23 mouse cellular contexts compared by ENCODE assay signal in genomic region chr17:29499511-29499910, GRCm38 (mm10). TPM values are rescaled to one million over a fixed set of nuclear protein-coding genes. Genes with fewer than 3 reads are reported as not detected.
DNase-seq lines count a peak whose midpoint lies in the region; ATAC-seq lines count a peak whose summit lies in the region.
"Had no signal": no experiment of that assay in that cellular context is flagged by ENCODE, and none has a peak within 500 bp of the region (broad histone marks: within the 10 kb centered on the region; RNA-seq: fewer than 3 reads in every experiment).

No protein-coding gene starts in this region.

- peak overlapping the region; percentile 65 for H3K4me2 ChIP-seq in liver, embryonic 13.5 days
- H3K4me2 ChIP-seq: embryonic facial prominence, embryonic 12.5 days; lung, embryonic 14.5 days had no signal

- peaks cover 95% of the 10 kb centered on the region for H3K4me1 ChIP-seq in liver, embryonic 13.5 days (replicated peaks)
- H3K4me1 ChIP-seq: embryonic facial prominence, embryonic 12.5 days had no signal

- peak; percentile 37 for DNase-seq in embryo, embryonic 10 days (ENCODE audit: low spot score)
- DNase-seq in embryo, embryonic 10.5 days (ENCODE audit: low spot score): no peak
- peak; percentile 60 to 65 for DNase-seq in spleen, postnatal 4 days (ENCODE audit: low spot score in 2 of 2)
- DNase-seq in spleen, postnatal 14 days (ENCODE audit: low spot score in 2 of 2): no peak
- DNase-seq in liver, embryonic 13.5 days: peak; percentile 81
- DNase-seq in urinary bladder, adult 2 months (ENCODE audit: low spot score): no peak
- DNase-seq in cerebellum, postnatal 36 days: no peak
- DNase-seq: adrenal gland, adult 8-10 months; cerebellum, adult 11 months; forebrain, postnatal 0 days; heart, postnatal 4 days; lung, embryonic 14.5 days; lung, postnatal 36 days had no signal

- peak; percentile 48 for ATAC-seq in liver, embryonic 13.5 days (ENCODE audit: low read depth)
- no peak for ATAC-seq in frontal cortex, adult (ENCODE audit: low TSS enrichment)
- ATAC-seq: forebrain, postnatal 0 days; hindbrain, embryonic 16.5 days; intestine, postnatal 0 days; Patski had no signal

- peak overlapping the region; percentile 80 for H3K9ac ChIP-seq in liver, embryonic 13.5 days
- H3K9ac ChIP-seq: embryonic facial prominence, embryonic 12.5 days; forebrain, postnatal 0 days; lung, embryonic 14.5 days had no signal

- H3K36me3 ChIP-seq in liver, embryonic 13.5 days: peaks cover 23% of the 10 kb centered on the region

- H3K9me3 ChIP-seq in liver, embryonic 13.5 days (replicated peaks): no peaks in the 10 kb centered on the region
- H3K9me3 ChIP-seq: embryonic facial prominence, embryonic 12.5 days had no signal

- H3K27me3 ChIP-seq in liver, embryonic 13.5 days: no peaks in the 10 kb centered on the region
- H3K27me3 ChIP-seq: Patski had no signal

- WGBS in liver, embryonic 13.5 days (ENCODE audit: insufficient replicate concordance): 21% methylated on average over 6 of the region's 6 CpGs

- peak overlapping the region; percentile 31; the same call in 1 of the 2 replicates for H3K4me3 ChIP-seq in liver, embryonic 13.5 days (replicated peaks)
- H3K4me3 ChIP-seq: embryonic facial prominence, embryonic 12.5 days had no signal

- peak overlapping the region; percentile 99 for H3K27ac ChIP-seq in liver, embryonic 13.5 days
- H3K27ac ChIP-seq: embryonic facial prominence, embryonic 12.5 days; stomach, postnatal 0 days had no signal

RNA-seq across cellular contexts. Expression of gene Pim1, which starts 9.0 kb away (rescaled TPM):
- 105 and 110 TPM in 2 replicates for polyA plus RNA-seq in liver, embryonic 13.5 days (2015; fragmentation: Nextera tagmentation; extraction: Ambion mirVana)
- polyA plus RNA-seq in urinary bladder, adult 2 months (2012; rRNA removed): 21.2 and 24.4 TPM in 2 replicates

RNA-seq across cellular contexts. Expression of gene Gm17657, which starts 49.9 kb away (rescaled TPM):
- not detected in 2 replicates for polyA plus RNA-seq in liver, embryonic 13.5 days (2015; fragmentation: Nextera tagmentation; extraction: Ambion mirVana)
- not detected in 2 replicates for polyA plus RNA-seq in urinary bladder, adult 2 months (2012; rRNA removed)
- polyA plus RNA-seq: embryonic facial prominence, embryonic 12.5 days; forebrain, postnatal 0 days; heart, embryonic 14.5 days; hindbrain, embryonic 16.5 days; intestine, postnatal 0 days; kidney, embryonic 16.5 days; large intestine, adult 2 months; limb, embryonic 11.5 days; lung, embryonic 14.5 days; Patski; stomach, postnatal 0 days had no signal

RNA-seq across cellular contexts. Expression of gene Tbc1d22b, which starts 50.1 kb away (rescaled TPM):
- 3.2 and 4.9 TPM in 2 replicates for polyA plus RNA-seq in liver, embryonic 13.5 days (2015; fragmentation: Nextera tagmentation; extraction: Ambion mirVana)
- 13.5 and 14.1 TPM in 2 replicates for polyA plus RNA-seq in urinary bladder, adult 2 months (2012; rRNA removed)

RNA-seq across cellular contexts. Expression of gene Tmem217, which starts 52.7 kb away (rescaled TPM):
- polyA plus RNA-seq in liver, embryonic 13.5 days (2015; fragmentation: Nextera tagmentation; extraction: Ambion mirVana): 0.23 TPM in 2 replicates
- 0.14 and 0.21 TPM in 2 replicates for polyA plus RNA-seq in urinary bladder, adult 2 months (2012; rRNA removed)
- polyA plus RNA-seq: intestine, postnatal 0 days; large intestine, adult 2 months had no signal

Comparison
In these comparisons a context has a peak if more than half of its experiments do, and no peak if none do; other contexts are left out.
1. DNase-seq: peak in embryo, embryonic 10 days (single experiment), spleen, postnatal 4 days (2 of 2) and liver, embryonic 13.5 days (single experiment); none in embryo, embryonic 10.5 days (single experiment), spleen, postnatal 14 days (0 of 2), urinary bladder, adult 2 months (single experiment) and cerebellum, postnatal 36 days (0 of 2).